Mouse (Mus musculus): ENCODE results near the gene 9330161L09Rik.

GRCm38 (mm10) chr12:103433986-103434731, 26.5 kb upstream of the 9330161L09Rik start, which contains the start of gene Ifi27:
- TF ChIP-seq CTCF (IDR thresholded peaks at IDR 0.05; ENCODE audit: insufficient read depth, low read depth, low read length): no peak
- no peak for TF ChIP-seq POLR2A (IDR thresholded peaks at IDR 0.05; ENCODE audit: insufficient read depth, low read depth, low read length)

Data from olfactory bulb, adult 2 months (tissue).